Mouse (Mus musculus) small intestine, adult 2 months (tissue): Measurements from ENCODE around the gene Glis2.

Experiments
- CTCF ChIP-seq: fragments of 200-500 bp; IDR thresholded peaks from 2 replicates; pipeline ENCODE4 v1.5.1; 2012; ENCODE audit warnings: low read depth, mild to moderate bottlenecking, control low read depth, inconsistent platforms, low read length, moderate library complexity, mixed read lengths; ENCODE audit not compliant: insufficient replicate concordance, insufficient read length; ENCODE audit errors: extremely low read depth
- POLR2A ChIP-seq: fragments of 200-500 bp; IDR thresholded peaks from 2 replicates; pipeline ENCODE4 v1.6.1; 2012; ENCODE audit warnings: low read depth, mild to moderate bottlenecking, control low read depth, inconsistent platforms, low read length, moderate library complexity

GRCm38 (mm10) chr16:4656571-4657081 is 62.1 kb downstream of the Glis2 start:
- no peak for TF ChIP-seq POLR2A
- TF ChIP-seq CTCF = no peak
